Mouse (Mus musculus): ENCODE measurements around the gene Fbxl2. TPM values are rescaled to one million over a fixed set of nuclear protein-coding genes. Genes with fewer than 3 reads are reported as not detected.

Gene Fbxl2
- polyA plus RNA-seq, 1 experiment from 2014 or later: 4.1 TPM

GRCm38 (mm10) chr9:113978656-113979055, 67.3 kb downstream of the Fbxl2 start:
- 68% methylated on average over 7 of the region's 7 CpGs for WGBS
- Histone ChIP-seq H3K9ac (replicated peaks; ENCODE audit: low read length) (no peak overlapping the region), H3K27me3 (ENCODE audit: insufficient read depth, low read length) (no peaks in the 10 kb centered on the region), H3K4me2 (replicated peaks; ENCODE audit: low read depth, low read length) (no peak overlapping the region), H3K36me3 (ENCODE audit: insufficient read depth, low read length) (peaks cover 48% of the 10 kb centered on the region), H3K4me3 (ENCODE audit: low read length) (no peak overlapping the region), H3K9me3 (ENCODE audit: low read length) (no peaks in the 10 kb centered on the region), H3K4me1 (ENCODE audit: insufficient read depth, low read length) (peaks cover 8% of the 10 kb centered on the region; the same call in 1 of the 2 replicates), H3K27ac (ENCODE audit: low read length) (no peak overlapping the region)
- no peak for ATAC-seq (ENCODE audit: low FRiP score, low TSS enrichment)

- WGBS: 64% methylated on average over 11 of the region's 11 CpGs
- Histone ChIP-seq H3K4me2 (replicated peaks; ENCODE audit: low read depth, low read length) (no peak overlapping the region), H3K27ac (ENCODE audit: low read length) (no peak overlapping the region), H3K9me3 (ENCODE audit: low read length) (no peaks in the 10 kb centered on the region), H3K27me3 (ENCODE audit: insufficient read depth, low read length) (no peaks in the 10 kb centered on the region), H3K36me3 (ENCODE audit: insufficient read depth, low read length) (peaks cover 54% of the 10 kb centered on the region), H3K4me1 (ENCODE audit: insufficient read depth, low read length) (peaks cover 8% of the 10 kb centered on the region; the same call in 1 of the 2 replicates), H3K4me3 (ENCODE audit: low read length) (no peak overlapping the region), H3K9ac (replicated peaks; ENCODE audit: low read length) (no peak overlapping the region)
- ATAC-seq (ENCODE audit: low FRiP score, low TSS enrichment): peak; percentile 40; the same call in 1 of the 2 replicates
These were observed 68.7 kb downstream of the Fbxl2 start for GRCm38 (mm10) chr9:113977225-113977840.

DNA sequence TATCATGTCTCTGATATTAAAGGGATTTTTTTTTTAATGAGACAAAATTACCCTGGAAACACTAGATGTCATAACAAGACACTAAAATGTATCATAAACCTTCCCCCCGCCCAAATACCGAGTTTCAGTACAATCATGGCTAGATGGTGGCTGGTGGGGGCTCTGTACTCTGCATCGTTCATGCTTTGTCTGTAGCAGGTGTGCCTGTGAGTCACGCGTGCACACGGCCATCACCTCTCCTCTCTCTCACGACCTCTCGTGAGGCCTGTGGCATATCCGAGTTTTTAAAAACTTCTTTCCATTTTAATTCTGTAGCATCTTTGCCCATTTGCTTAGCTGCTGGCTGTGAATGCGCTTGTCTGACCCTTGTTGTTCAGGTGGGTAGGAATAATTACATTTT, 69.7 kb downstream of the Fbxl2 start:
- Histone ChIP-seq H3K4me2 (replicated peaks; ENCODE audit: low read depth, low read length) (no peak overlapping the region), H3K36me3 (ENCODE audit: insufficient read depth, low read length) (peaks cover 59% of the 10 kb centered on the region)

DNA sequence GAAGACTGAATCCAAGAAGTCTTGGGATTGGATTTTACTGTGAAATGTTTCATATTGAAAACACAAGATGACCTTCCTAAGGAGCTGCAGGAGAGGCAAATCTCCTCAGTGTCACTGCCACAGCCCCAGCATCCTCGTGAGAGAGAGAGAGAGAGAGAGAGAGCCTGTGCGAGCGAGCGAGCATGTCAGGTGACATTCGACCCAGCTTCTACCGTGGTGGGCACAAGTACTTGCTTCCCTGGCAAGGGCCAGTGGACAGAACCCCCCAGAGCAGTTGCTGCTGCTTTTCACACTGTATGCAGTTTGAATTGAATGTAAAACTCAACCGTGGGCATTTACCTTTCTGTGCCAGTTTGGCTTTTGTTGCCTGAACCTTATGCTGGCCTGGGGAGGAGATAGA, 70.5 kb downstream of the Fbxl2 start:
- 78% methylated on average over 7 of the region's 7 CpGs for WGBS
- Histone ChIP-seq H3K9me3 (ENCODE audit: low read length) (no peaks in the 10 kb centered on the region), H3K4me3 (ENCODE audit: low read length) (no peak overlapping the region), H3K4me2 (replicated peaks; ENCODE audit: low read depth, low read length) (no peak overlapping the region), H3K27me3 (ENCODE audit: insufficient read depth, low read length) (no peaks in the 10 kb centered on the region), H3K9ac (replicated peaks; ENCODE audit: low read length) (no peak overlapping the region), H3K36me3 (ENCODE audit: insufficient read depth, low read length) (peaks cover 67% of the 10 kb centered on the region), H3K4me1 (ENCODE audit: insufficient read depth, low read length) (peaks cover 8% of the 10 kb centered on the region; the same call in 1 of the 2 replicates), H3K27ac (ENCODE audit: low read length) (no peak overlapping the region)
- no peak for ATAC-seq (ENCODE audit: low FRiP score, low TSS enrichment)

More for the DNA sequence above, 69.7 kb downstream of the Fbxl2 start:
- WGBS: 93% methylated on average over 10 of the region's 10 CpGs
- Histone ChIP-seq H3K27ac (ENCODE audit: low read length) (no peak overlapping the region), H3K9me3 (ENCODE audit: low read length) (no peaks in the 10 kb centered on the region), H3K4me1 (ENCODE audit: insufficient read depth, low read length) (peaks cover 8% of the 10 kb centered on the region; the same call in 1 of the 2 replicates), H3K27me3 (ENCODE audit: insufficient read depth, low read length) (no peaks in the 10 kb centered on the region), H3K4me3 (ENCODE audit: low read length) (no peak overlapping the region), H3K9ac (replicated peaks; ENCODE audit: low read length) (no peak overlapping the region)
- no peak for ATAC-seq (ENCODE audit: low FRiP score, low TSS enrichment)

GRCm38 (mm10) chr9:113974945-113975344, 71.0 kb downstream of the Fbxl2 start:
- WGBS: 88% methylated on average over 4 of the region's 4 CpGs
- no peak overlapping the region for H3K27ac ChIP-seq (ENCODE audit: low read length)
- peaks cover 69% of the 10 kb centered on the region for H3K36me3 ChIP-seq (ENCODE audit: insufficient read depth, low read length)
- no peak overlapping the region for H3K4me3 ChIP-seq (ENCODE audit: low read length)
- no peak overlapping the region for H3K9ac ChIP-seq (replicated peaks; ENCODE audit: low read length)
- no peaks in the 10 kb centered on the region for H3K27me3 ChIP-seq (ENCODE audit: insufficient read depth, low read length)
- H3K9me3 ChIP-seq (ENCODE audit: low read length): no peaks in the 10 kb centered on the region
- peaks cover 4% of the 10 kb centered on the region; the same call in 1 of the 2 replicates for H3K4me1 ChIP-seq (ENCODE audit: insufficient read depth, low read length)
- no peak overlapping the region for H3K4me2 ChIP-seq (replicated peaks; ENCODE audit: low read depth, low read length)
- no peak for ATAC-seq (ENCODE audit: low FRiP score, low TSS enrichment)

- H3K4me1 ChIP-seq (ENCODE audit: insufficient read depth, low read length): no peaks in the 10 kb centered on the region
- no peak overlapping the region for H3K9ac ChIP-seq (replicated peaks; ENCODE audit: low read length)
- H3K27me3 ChIP-seq (ENCODE audit: insufficient read depth, low read length): no peaks in the 10 kb centered on the region
- no peaks in the 10 kb centered on the region for H3K9me3 ChIP-seq (ENCODE audit: low read length)
- 91% methylated on average over 4 of the region's 4 CpGs for WGBS
- no peak overlapping the region for H3K4me3 ChIP-seq (ENCODE audit: low read length)
- no peak overlapping the region for H3K27ac ChIP-seq (ENCODE audit: low read length)
- peaks cover 68% of the 10 kb centered on the region for H3K36me3 ChIP-seq (ENCODE audit: insufficient read depth, low read length)
- no peak overlapping the region for H3K4me2 ChIP-seq (replicated peaks; ENCODE audit: low read depth, low read length)
- no peak for ATAC-seq (ENCODE audit: low FRiP score, low TSS enrichment)
These were observed 72.1 kb downstream of the Fbxl2 start for GRCm38 (mm10) chr9:113973857-113974256.

GRCm38 (mm10) chr9:113971615-113972014, 74.4 kb downstream of the Fbxl2 start:
- 75% methylated on average over 8 of the region's 8 CpGs for WGBS
- Histone ChIP-seq H3K36me3 (ENCODE audit: insufficient read depth, low read length) (peaks cover 78% of the 10 kb centered on the region), H3K4me3 (ENCODE audit: low read length) (no peak overlapping the region), H3K9me3 (ENCODE audit: low read length) (no peaks in the 10 kb centered on the region), H3K9ac (replicated peaks; ENCODE audit: low read length) (no peak overlapping the region), H3K27me3 (ENCODE audit: insufficient read depth, low read length) (no peaks in the 10 kb centered on the region), H3K27ac (ENCODE audit: low read length) (no peak overlapping the region), H3K4me1 (ENCODE audit: insufficient read depth, low read length) (no peaks in the 10 kb centered on the region), H3K4me2 (replicated peaks; ENCODE audit: low read depth, low read length) (no peak overlapping the region)
- no peak for ATAC-seq (ENCODE audit: low FRiP score, low TSS enrichment)

DNA sequence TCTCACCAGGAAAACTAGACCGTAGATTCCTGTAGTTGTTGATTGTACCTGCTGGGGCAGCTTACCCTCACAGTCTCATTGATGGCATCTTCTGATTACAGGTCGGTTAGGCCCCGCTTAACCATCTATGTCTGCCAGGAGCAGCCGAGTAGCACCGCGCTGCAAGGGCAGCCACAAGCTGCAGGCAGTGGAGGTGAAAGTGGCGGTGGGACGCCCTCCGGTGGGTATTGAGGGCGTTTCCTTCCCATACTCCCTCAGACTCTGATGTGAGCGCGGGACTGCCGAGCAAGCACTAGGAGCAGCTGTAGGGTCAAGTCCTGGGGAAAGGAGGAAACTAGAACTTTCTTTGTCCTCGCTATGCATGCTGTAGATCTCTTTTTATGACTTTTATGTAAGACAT, 76.0 kb downstream of the Fbxl2 start:
- Histone ChIP-seq H3K27ac (ENCODE audit: low read length) (no peak overlapping the region), H3K4me2 (replicated peaks; ENCODE audit: low read depth, low read length) (no peak overlapping the region), H3K36me3 (ENCODE audit: insufficient read depth, low read length) (peaks cover 77% of the 10 kb centered on the region), H3K9me3 (ENCODE audit: low read length) (no peaks in the 10 kb centered on the region), H3K4me1 (ENCODE audit: insufficient read depth, low read length) (no peaks in the 10 kb centered on the region), H3K4me3 (ENCODE audit: low read length) (no peak overlapping the region), H3K27me3 (ENCODE audit: insufficient read depth, low read length) (no peaks in the 10 kb centered on the region), H3K9ac (replicated peaks; ENCODE audit: low read length) (no peak overlapping the region)
- ATAC-seq (ENCODE audit: low FRiP score, low TSS enrichment): 0 out of 2 replicates have a peak, but pooled peaks have one; percentile 51
- 76% methylated on average over 14 of the region's 14 CpGs for whole genome bisulfite sequencing

- ATAC-seq (ENCODE audit: low FRiP score, low TSS enrichment): no peak
- Histone ChIP-seq H3K27me3 (ENCODE audit: insufficient read depth, low read length) (no peaks in the 10 kb centered on the region), H3K9ac (replicated peaks; ENCODE audit: low read length) (no peak overlapping the region), H3K4me2 (replicated peaks; ENCODE audit: low read depth, low read length) (no peak overlapping the region), H3K4me1 (ENCODE audit: insufficient read depth, low read length) (no peaks in the 10 kb centered on the region), H3K4me3 (ENCODE audit: low read length) (no peak overlapping the region), H3K9me3 (ENCODE audit: low read length) (no peaks in the 10 kb centered on the region), H3K27ac (ENCODE audit: low read length) (no peak overlapping the region), H3K36me3 (ENCODE audit: insufficient read depth, low read length) (peaks cover 75% of the 10 kb centered on the region)
- WGBS: 96% methylated on average over 8 of the region's 8 CpGs
These were observed 76.6 kb downstream of the Fbxl2 start for GRCm38 (mm10) chr9:113969399-113969798.

DNA sequence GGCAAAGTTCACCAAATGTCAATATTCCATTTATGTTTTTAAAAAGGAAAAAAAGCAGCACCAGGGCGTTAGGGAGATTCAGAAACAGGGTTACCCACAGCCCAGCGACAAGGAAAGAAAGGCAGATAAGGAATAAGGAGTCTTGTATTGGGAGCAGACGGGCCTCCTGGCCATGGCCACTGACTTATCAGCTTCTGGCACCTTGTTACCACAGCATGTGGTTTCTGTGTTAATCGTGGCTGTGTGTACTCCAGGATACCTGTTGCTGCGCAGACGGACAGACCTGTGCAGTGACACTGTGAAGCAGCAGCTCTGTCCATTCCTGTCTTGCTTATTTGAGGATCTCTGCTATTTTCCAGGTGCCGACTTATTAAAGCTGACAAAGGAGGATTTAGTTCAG, 77.0 kb downstream of the Fbxl2 start:
- H3K9me3 ChIP-seq (ENCODE audit: low read length): no peaks in the 10 kb centered on the region
- no peak; the same call in 1 of the 2 replicates for ATAC-seq (ENCODE audit: low FRiP score, low TSS enrichment)
- H3K4me1 ChIP-seq (ENCODE audit: insufficient read depth, low read length): no peaks in the 10 kb centered on the region
- H3K27me3 ChIP-seq (ENCODE audit: insufficient read depth, low read length): no peaks in the 10 kb centered on the region
- no peak overlapping the region for H3K27ac ChIP-seq (ENCODE audit: low read length)
- 93% methylated on average over 7 of the region's 7 CpGs for WGBS
- no peak overlapping the region for H3K4me2 ChIP-seq (replicated peaks; ENCODE audit: low read depth, low read length)
- no peak overlapping the region for H3K4me3 ChIP-seq (ENCODE audit: low read length)
- peaks cover 77% of the 10 kb centered on the region for H3K36me3 ChIP-seq (ENCODE audit: insufficient read depth, low read length)
- no peak overlapping the region for H3K9ac ChIP-seq (replicated peaks; ENCODE audit: low read length)
